Mouse (Mus musculus) spleen, postnatal 14 days (tissue): Measurements from ENCODE around the gene Clec4a2.
"Not testable (repeated sequence)": the region's sequence is repeated elsewhere in the genome, so short reads cannot be mapped to it uniquely, and the experiment has no call there.

Experiments
- DNase-seq, 2 experiments: peaks; one replicate each; pipeline ENCODE4 v3.0.0; 2021 to 2022; ENCODE audit warnings: low spot score in 2 of 2

Clec4a2 gene

GRCm38 (mm10) chr6:123106128-123106527, at the start of gene Clec4a2:
Clec4a2 (plus strand) TSS chr6:123106428.
- DNase-seq = not testable (repeated sequence)

GRCm38 (mm10) chr6:123095125-123095843, 10.9 kb upstream of the Clec4a2 start:
- no peak for DNase-seq

GRCm38 (mm10) chr6:123123195-123123594, 17.0 kb downstream of the Clec4a2 start:
- DNase-seq = no peak

GRCm38 (mm10) chr6:123127173-123127572, 20.9 kb downstream of the Clec4a2 start:
- no peak for DNase-seq

- DNase-seq = not testable (repeated sequence)
Measured at GRCm38 (mm10) chr6:123137766-123138526, 31.7 kb downstream of the Clec4a2 start.

GRCm38 (mm10) chr6:123170106-123170505, 63.9 kb downstream of the Clec4a2 start:
- DNase-seq = no peak

GRCm38 (mm10) chr6:123171040-123171439, 64.8 kb downstream of the Clec4a2 start:
- no peak for DNase-seq

GRCm38 (mm10) chr6:123172593-123172992, 66.4 kb downstream of the Clec4a2 start, which contains the start of gene Clec4b2:
Clec4b2 (plus strand) TSS chr6:123172893.
- DNase-seq = no peak

- DNase-seq = no peak
Measured at GRCm38 (mm10) chr6:123175549-123175948, 69.3 kb downstream of the Clec4a2 start.

- DNase-seq = not testable (repeated sequence)
Measured at GRCm38 (mm10) chr6:123184862-123185261, 78.6 kb downstream of the Clec4a2 start.
